Mouse (Mus musculus) macrophage (primary cell): ENCODE data around the gene Mindy4b-ps. TPM values are rescaled to one million over a fixed set of nuclear protein-coding genes. Genes with fewer than 3 reads are reported as not detected.

Experiments used
- H3K27ac ChIP-seq: fragments of 350-480 bp; formaldehyde crosslinking; 2 replicates; pipeline ENCODE4 v1.9.0; 2021
- H3K36me3 ChIP-seq: fragments of 350-480 bp; formaldehyde crosslinking; 2 replicates; pipeline ENCODE4 v1.9.0; 2021; ENCODE audit errors: inconsistent target
- H3K4me3 ChIP-seq: fragments of 350-480 bp; formaldehyde crosslinking; 2 replicates; pipeline ENCODE4 v1.9.0; 2021; ENCODE audit errors: inconsistent target
- H3K79me2 ChIP-seq: fragments of 350-480 bp; formaldehyde crosslinking; 2 replicates; pipeline ENCODE4 v1.9.0; 2021; ENCODE audit errors: inconsistent target
- WGBS: methylation state at CpG from one replicate; pipeline ENCODE4 v1.1.7; 2026; ENCODE audit warnings: inconsistent platforms; ENCODE audit not compliant: missing documents; 5-methylcytosine and 5-hydroxymethylcytosine counted together
- polyA plus RNA-seq: library from polyadenylated mRNA; stranded (reverse); fragments of 250-400 nt; gene quantifications from 3 replicates; pipeline ENCODE4 v1.2.4, GENCODE M21; 2018; ENCODE audit warnings: inconsistent platforms

Gene Mindy4b-ps
- polyA plus RNA-seq, 1 experiment from 2014 or later = not detected

- Histone ChIP-seq H3K4me3 (no peak overlapping the region), H3K27ac (no peak overlapping the region), H3K79me2 (no peaks in the 10 kb centered on the region), H3K36me3 (no peaks in the 10 kb centered on the region)
- 87% methylated on average over 12 of the region's 12 CpGs for WGBS
Measured at GRCm38 (mm10) chr3:58809111-58809915, 12.8 kb downstream of the Mindy4b-ps start.

- no peak overlapping the region for H3K27ac ChIP-seq
- WGBS = 98% methylated on average over 5 of the region's 5 CpGs
Measured at GRCm38 (mm10) chr3:58808636-58809035, 13.5 kb downstream of the Mindy4b-ps start.

GRCm38 (mm10) chr3:58804745-58805144, 17.4 kb downstream of the Mindy4b-ps start:
- H3K79me2 ChIP-seq = no peaks in the 10 kb centered on the region
- 88% methylated on average over 6 of the region's 6 CpGs for WGBS
- H3K27ac ChIP-seq = no peak overlapping the region
- H3K4me3 ChIP-seq = no peak overlapping the region
- no peaks in the 10 kb centered on the region for H3K36me3 ChIP-seq

More at GRCm38 (mm10) chr3:58808636-58809035, 13.5 kb downstream of the Mindy4b-ps start:
- Histone ChIP-seq H3K79me2 (no peaks in the 10 kb centered on the region), H3K36me3 (no peaks in the 10 kb centered on the region), H3K4me3 (no peak overlapping the region)

GRCm38 (mm10) chr3:58798676-58799075, 23.4 kb downstream of the Mindy4b-ps start:
- whole genome bisulfite sequencing = 84% methylated on average over 4 of the region's 4 CpGs
- no peaks in the 10 kb centered on the region for H3K36me3 ChIP-seq

GRCm38 (mm10) chr3:58798245-58798644, 23.9 kb downstream of the Mindy4b-ps start:
- Histone ChIP-seq H3K79me2 (no peaks in the 10 kb centered on the region), H3K4me3 (no peak overlapping the region), H3K36me3 (no peaks in the 10 kb centered on the region), H3K27ac (no peak overlapping the region)
- WGBS = 78% methylated on average over 8 of the region's 8 CpGs

More at GRCm38 (mm10) chr3:58798676-58799075, 23.4 kb downstream of the Mindy4b-ps start:
- H3K4me3 ChIP-seq = no peak overlapping the region
- no peak overlapping the region for H3K27ac ChIP-seq
- H3K79me2 ChIP-seq = no peaks in the 10 kb centered on the region

GRCm38 (mm10) chr3:58789473-58789872, 32.6 kb downstream of the Mindy4b-ps start:
- WGBS = 69% methylated on average over 7 of the region's 7 CpGs
- Histone ChIP-seq H3K27ac (no peak overlapping the region), H3K4me3 (no peak overlapping the region), H3K36me3 (no peaks in the 10 kb centered on the region), H3K79me2 (no peaks in the 10 kb centered on the region)

GRCm38 (mm10) chr3:58789033-58789432, 33.1 kb downstream of the Mindy4b-ps start:
- Histone ChIP-seq H3K79me2 (no peaks in the 10 kb centered on the region), H3K27ac (no peak overlapping the region), H3K36me3 (no peaks in the 10 kb centered on the region), H3K4me3 (no peak overlapping the region)
- WGBS = 92% methylated on average over 5 of the region's 5 CpGs

GRCm38 (mm10) chr3:58786470-58786869, 35.6 kb downstream of the Mindy4b-ps start:
- 88% methylated on average over 4 of the region's 4 CpGs for WGBS
- Histone ChIP-seq H3K4me3 (no peak overlapping the region), H3K79me2 (no peaks in the 10 kb centered on the region), H3K36me3 (no peaks in the 10 kb centered on the region), H3K27ac (no peak overlapping the region)

GRCm38 (mm10) chr3:58785863-58786262, 36.2 kb downstream of the Mindy4b-ps start:
- Histone ChIP-seq H3K79me2 (no peaks in the 10 kb centered on the region), H3K27ac (no peak overlapping the region), H3K36me3 (no peaks in the 10 kb centered on the region), H3K4me3 (no peak overlapping the region)
- 33% methylated on average over 10 of the region's 10 CpGs for WGBS

- WGBS = 36% methylated on average over 8 of the region's 8 CpGs
- Histone ChIP-seq H3K79me2 (no peaks in the 10 kb centered on the region), H3K36me3 (no peaks in the 10 kb centered on the region), H3K4me3 (no peak overlapping the region), H3K27ac (no peak overlapping the region)
Measured at GRCm38 (mm10) chr3:58784219-58785092, 37.7 kb downstream of the Mindy4b-ps start.

- 65% methylated on average over 8 of the region's 8 CpGs for WGBS
- Histone ChIP-seq H3K4me3 (no peak overlapping the region), H3K36me3 (no peaks in the 10 kb centered on the region), H3K27ac (no peak overlapping the region), H3K79me2 (no peaks in the 10 kb centered on the region)
Measured at GRCm38 (mm10) chr3:58783602-58784218, 38.4 kb downstream of the Mindy4b-ps start.

GRCm38 (mm10) chr3:58756429-58756828, 65.7 kb downstream of the Mindy4b-ps start:
- 75% methylated on average over 1 of the region's 1 CpGs for WGBS
- Histone ChIP-seq H3K4me3 (no peak overlapping the region), H3K79me2 (no peaks in the 10 kb centered on the region), H3K36me3 (no peaks in the 10 kb centered on the region), H3K27ac (no peak overlapping the region)

- no peak overlapping the region for H3K4me3 ChIP-seq
- WGBS = 88% methylated on average over 1 of the region's 1 CpGs
- no peaks in the 10 kb centered on the region for H3K79me2 ChIP-seq
- H3K36me3 ChIP-seq = no peaks in the 10 kb centered on the region
- no peak overlapping the region for H3K27ac ChIP-seq
Measured at GRCm38 (mm10) chr3:58755769-58756168, 66.3 kb downstream of the Mindy4b-ps start.

- WGBS = 89% methylated on average over 3 of the region's 3 CpGs
- no peaks in the 10 kb centered on the region for H3K79me2 ChIP-seq
- H3K36me3 ChIP-seq = no peaks in the 10 kb centered on the region
- H3K27ac ChIP-seq = no peak overlapping the region
- H3K4me3 ChIP-seq = no peak overlapping the region
Measured at GRCm38 (mm10) chr3:58754361-58754760, 67.8 kb downstream of the Mindy4b-ps start.
